Mouse (Mus musculus) thymus, adult 2 months (tissue): ENCODE results near the gene Tdrd6.

Source experiments
- CTCF ChIP-seq: fragments of 200-500 bp; IDR thresholded peaks from 2 replicates; pipeline ENCODE4 v1.5.1; 2012; ENCODE audit warnings: mild to moderate bottlenecking, control low read depth, low read length, moderate library complexity, borderline replicate concordance; ENCODE audit not compliant: control insufficient read depth, poor library complexity, insufficient read depth; ENCODE audit errors: extremely low read depth
- POLR2A ChIP-seq: fragments of 200-500 bp; IDR thresholded peaks from 2 replicates; pipeline ENCODE4 v1.6.1; 2012; ENCODE audit warnings: mild to moderate bottlenecking, low read length, control low read depth, moderate library complexity; ENCODE audit not compliant: control insufficient read depth, poor library complexity, insufficient read depth; ENCODE audit errors: extremely low read depth

DNA sequence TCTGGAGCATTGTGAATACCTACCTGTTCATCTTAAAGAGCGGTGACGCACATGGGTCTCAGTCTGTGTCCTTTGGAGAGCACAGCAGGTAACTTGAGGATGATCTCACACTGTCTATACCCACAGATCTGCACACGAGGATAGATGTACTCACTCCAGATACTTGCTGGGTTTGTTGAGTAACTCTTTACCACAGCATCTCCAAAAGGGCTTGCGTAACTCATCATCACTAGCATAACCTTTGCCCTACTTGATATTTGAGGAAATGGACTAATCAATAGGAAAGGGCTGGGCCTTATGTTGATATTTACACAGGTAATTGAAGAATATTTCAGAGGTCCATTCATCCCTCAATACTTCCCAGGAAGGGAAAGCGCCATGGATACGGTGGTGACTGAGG, 40.3 kb downstream of the Tdrd6 start:
- TF ChIP-seq CTCF (no peak), POLR2A (no peak)
